Mouse (Mus musculus) right cerebral cortex, postnatal 25 days (tissue): Measurements from ENCODE around the gene Surf4.

Experiments used
- DNase-seq: peaks from one replicate; pipeline ENCODE4 v3.0.0; 2022

Surf4 gene

DNA sequence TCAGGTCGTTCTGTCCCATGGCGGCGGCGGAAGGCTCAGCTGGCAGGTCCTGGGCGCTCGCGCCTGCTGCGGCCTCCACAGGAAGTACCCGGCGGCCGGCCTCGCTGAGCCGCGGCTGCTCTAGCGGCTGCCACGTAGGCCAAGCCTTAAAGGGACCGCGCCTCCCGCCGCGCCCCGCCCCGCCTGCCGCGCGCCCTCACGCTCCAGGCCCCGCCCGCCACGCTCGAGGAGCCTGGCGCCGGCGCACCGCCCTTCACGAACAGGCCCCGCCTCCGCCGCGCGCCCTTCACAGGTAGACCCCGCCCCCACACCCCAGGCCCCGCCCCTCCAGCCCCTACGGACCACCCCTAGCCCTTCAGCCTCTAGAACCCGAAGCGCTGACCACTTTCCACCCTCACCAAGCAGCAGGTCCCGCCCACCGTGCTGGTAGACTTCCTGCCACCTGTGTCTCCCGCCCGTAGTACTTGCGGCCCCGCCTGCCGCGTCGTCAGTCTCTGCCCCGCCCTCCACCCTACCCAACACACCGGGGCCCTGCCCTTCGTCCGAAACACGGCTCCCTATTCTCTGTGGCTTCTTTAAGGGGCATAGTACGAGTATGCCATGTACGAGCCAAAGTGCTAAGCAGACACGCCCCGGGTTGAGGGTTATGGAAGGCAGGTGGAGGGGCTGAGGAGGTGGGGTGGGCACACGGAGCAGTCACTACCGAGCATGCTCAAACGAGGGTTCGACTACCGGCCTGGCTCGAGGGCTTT, at the start of gene Surf4, which contains the start of gene Stkld1:
Surf4 (minus strand) TSS at position 625 of the 752 bp plus-strand sequence.
Stkld1 (plus strand) TSS at position 744 of the 752 bp plus-strand sequence.
- peak; percentile 93 for DNase-seq

DNA sequence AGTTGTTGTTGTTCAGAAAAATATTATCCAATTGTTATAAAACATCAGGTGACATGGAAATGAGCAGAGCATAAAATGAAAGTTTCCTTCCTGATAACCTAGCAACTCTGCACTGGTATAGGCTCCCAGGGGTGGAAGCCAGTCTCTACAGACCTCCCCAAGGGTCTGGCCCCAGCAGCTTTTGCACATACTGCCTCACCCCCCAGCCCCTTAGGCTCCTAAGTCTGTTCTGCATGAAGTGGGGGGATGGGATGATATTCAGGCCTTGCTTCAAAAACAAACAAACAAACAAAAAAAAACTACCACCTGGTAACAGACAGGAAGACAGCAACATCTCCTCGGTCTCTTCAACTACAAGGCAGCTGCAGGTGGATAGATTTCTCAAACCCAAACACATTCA, 46.6 kb upstream of the Surf4 start:
- DNase-seq = no peak

DNA sequence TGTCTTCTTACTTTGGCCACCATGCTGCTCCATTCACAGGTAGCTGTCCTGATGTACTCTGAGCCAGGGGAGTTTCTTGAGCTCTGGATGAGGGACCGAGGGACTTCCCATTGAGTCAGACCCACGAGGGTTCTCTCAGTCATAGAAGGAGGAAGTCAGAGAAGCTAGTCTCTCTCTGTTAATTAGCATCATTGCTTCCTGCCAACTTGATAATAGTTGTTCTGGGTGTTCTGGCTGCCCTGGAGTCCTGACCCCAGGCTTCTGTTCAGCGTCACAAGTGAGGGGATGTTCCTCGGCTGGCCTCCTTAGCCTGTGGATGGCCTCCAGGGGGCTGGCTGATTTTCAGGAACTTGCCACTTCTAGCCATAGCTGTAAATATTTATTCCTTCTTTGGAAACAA, 40.2 kb upstream of the Surf4 start:
- DNase-seq = no peak

DNA sequence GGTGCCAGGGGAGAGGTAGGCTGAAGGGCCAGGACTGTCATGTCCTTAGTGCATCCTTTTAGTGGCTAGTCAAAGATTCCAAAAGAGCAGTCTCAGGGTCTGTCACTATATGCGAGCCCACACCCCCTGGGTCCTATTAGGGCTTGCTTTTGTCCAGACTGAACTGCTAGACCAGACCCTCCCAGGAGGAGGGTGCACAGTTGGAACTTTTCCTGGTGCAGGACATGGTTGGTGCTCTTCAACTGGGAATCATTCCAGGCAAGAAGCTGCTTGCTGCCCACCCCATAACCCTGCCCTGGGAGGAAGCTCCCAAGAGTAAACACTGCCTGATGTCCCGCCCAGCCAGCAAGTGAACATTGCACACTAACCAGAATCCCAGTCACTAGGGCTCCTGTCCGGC, 39.4 kb upstream of the Surf4 start, which contains the start of gene Adamts13:
Adamts13 (plus strand) TSS at position 301 of the 400 bp plus-strand sequence.
- DNase-seq = no peak

DNA sequence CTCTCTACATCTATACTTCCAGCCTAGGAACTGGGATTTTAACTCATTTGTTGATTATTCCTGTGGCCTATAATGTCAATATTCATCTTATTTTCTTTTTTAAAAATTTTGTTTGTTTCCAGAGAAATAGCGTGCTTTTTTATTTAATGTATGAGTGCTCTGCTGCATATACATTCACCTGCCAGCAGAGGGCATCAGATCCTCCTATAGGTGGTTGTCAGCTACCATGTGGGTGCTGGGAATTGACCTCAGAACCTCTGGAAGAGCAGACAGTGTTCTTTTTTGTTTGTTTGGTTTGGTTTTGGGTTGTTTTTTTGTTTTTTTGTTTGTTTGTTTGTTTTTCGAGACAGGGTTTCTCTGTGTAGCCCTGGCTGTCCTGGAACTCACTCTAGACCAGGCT, 33.5 kb upstream of the Surf4 start:
- DNase-seq = no peak

DNA sequence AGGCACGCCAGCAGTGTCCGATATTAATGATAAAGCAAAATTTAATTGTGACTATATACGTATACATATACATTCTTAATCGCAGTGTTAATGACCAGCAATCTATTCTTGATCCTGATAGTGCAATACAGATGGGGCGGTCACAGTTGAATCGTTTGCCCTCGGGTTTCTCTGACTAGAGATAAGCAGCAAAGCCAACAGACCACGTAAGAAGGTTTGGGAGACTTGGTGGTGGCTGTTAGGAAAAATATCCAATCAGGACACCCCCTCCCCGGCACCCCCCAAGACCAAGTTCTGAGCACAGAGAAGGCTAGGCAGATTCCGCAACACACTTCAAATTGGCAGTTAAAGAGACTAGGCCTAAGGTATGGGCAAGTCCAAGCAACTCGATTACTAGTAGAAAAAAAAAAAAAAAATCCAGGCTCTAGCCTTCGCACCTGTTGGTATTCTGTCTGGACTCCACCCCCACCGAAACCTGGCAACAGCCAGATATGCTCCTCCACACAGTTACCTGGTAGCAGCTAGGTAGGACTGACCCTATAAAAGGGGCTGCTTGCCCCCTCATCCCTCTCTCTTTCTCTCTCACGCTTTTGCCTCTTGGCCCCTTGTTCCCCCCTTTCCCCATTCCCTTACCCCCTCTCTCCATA, 31.1 kb upstream of the Surf4 start:
- DNase-seq = no peak

DNA sequence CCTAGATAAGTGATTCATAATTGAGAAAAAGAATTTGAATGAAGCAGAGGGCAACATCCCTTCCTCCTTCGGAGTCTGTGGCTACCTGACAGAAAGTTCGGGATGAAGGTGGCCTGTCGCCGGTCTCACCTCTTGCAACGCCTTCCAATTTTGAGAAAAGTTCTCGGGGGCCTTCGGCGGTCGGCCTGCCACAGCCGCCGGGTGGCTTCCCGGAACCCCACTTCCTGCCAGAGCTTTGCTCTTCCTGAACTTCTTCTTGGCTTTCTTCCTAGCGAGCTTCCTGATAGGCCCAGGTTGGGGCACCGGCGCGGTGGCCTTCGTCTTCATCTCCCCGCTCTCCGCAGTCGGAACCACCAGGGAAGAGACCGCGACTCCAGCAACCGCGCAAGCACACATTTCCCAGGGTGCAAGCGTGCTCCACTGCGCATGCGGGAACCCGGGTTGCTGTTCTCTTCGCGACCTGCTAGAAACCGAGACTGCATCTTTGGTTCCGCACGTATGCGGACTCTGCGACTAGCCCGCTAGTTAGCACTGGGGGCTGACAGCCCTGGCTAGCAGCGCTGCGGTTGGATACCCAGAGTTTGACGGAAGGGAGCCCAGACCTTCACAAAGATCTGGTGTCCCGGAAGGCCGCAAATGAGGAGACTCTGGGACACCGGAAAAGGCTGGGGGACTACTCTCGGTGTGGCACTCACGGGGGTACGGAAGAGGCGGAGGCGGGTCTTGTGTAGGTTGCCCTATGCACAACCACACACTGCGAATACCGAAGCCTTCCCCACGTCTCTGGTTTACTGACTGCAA, 30.4 kb upstream of the Surf4 start, which contains the start of gene Rexo4:
Rexo4 (minus strand) TSS at position 464 of the 801 bp plus-strand sequence.
- peak; percentile 93 for DNase-seq

DNA sequence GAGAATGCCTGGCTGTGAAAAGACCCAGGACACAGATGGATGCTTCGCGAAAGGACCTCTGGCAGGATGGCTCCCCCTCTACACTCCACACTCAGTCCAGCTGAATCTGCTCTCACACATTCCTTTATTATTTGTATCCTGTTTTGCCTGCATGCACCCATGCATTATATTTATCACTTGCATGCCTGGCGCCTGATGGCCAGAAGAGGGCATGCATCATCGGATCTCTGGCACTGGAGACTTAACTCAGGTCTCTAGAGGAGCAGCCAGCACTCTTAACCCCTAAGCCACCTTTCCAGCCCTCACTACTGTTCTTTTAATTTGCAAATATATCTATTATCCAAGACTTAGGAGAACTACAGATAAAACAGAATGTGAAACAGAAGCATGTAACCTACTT, 27.0 kb upstream of the Surf4 start:
- DNase-seq = no peak

DNA sequence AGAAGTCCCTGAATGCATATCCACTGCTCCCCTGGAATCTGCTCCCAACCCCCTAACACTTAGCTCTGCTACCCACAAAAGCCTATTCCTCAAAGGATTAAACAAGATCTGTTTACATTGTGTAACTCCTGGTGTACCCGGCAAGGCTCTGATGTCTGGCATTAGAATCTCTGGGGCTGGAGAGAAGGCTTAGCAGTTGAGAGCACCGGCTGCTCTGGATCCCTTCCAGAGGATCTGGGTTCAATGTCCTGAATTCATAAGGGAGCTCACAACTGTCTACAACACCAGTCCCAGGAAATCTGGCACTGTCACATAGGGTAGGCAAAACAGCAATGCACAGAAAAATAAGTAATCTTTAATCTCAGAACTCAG, 23.7 kb upstream of the Surf4 start:
- no peak for DNase-seq

DNA sequence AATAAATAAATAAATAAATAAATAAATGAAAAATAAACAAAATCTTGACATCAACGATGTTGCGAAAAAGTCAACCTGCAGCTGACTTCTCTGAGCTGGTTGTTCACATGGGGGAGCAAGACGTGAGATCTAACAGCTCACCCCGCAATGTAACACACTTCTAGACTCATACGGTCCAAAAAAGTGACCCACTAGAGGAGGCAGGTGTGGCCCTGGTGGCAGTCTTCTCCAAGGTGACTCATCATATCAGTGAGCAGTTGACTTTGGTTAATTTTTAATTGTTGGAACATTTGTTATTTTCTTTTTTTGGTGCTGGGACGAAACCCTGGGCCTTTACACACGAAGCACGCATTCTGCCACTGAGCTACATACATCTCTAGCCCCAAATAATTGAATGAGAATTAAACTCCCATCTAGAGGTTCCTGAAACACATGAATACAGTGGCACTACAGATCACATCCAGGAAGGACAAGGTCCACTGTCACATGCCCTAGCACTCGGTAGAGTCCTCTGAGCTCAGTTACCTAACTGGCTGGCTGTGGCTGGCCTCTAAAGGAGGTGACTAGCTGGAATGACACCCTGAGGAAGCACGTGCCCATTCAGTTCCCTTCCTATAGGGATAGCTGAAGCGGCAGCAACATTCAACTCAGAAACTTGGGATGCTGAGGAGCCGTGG, 23.2 kb upstream of the Surf4 start:
- DNase-seq = no peak

DNA sequence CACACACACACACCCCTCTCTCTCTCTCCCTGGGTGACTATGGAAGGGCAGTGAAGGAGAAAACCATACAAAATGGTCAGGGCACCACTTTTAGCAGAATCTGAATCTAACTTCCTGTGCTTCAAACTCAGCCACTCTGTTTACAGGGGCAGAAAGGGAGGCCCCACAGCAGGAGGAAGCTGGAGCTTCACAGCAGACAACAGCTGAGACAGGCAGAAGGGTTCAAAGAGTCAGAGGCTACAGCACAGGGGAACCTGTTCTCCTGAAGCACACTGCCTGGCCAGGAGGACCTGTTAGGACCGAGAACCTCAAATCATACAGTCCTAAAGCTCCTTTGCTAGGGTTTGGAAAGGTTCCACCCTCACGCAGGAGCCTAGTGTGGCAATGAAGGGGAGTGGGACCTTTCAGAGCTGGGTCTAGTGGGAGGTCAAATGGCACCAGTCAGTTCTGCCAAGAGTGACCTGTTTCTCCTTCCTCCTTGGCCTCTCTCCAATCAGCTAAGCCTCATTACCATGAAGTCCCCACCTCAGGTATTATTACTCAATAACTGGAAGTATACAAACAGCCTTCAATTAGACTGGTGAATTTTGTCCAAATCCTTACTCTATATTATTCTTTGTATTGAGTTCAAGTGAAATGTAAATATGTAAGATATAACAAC, 21.1 kb upstream of the Surf4 start:
- no peak for DNase-seq

DNA sequence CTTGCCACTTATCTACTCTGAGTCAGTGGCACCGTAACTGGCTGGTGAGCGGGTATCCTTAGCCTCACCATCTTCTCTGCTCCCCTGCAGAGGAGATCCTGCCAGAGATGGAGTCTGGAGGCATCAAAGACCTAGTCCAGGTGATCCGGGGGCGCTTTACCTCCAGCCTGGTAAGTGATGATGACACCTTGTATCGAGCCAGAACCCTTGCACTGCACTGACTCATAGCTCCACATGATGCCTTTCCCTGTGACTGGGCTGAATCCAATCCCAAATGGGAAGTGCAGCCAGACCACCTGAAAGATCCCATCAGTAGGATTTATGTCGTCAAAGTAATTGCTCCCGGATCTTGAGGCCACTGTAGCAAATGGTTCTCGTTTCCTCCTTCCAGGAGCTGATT, 19.1 kb upstream of the Surf4 start:
- DNase-seq = no peak

DNA sequence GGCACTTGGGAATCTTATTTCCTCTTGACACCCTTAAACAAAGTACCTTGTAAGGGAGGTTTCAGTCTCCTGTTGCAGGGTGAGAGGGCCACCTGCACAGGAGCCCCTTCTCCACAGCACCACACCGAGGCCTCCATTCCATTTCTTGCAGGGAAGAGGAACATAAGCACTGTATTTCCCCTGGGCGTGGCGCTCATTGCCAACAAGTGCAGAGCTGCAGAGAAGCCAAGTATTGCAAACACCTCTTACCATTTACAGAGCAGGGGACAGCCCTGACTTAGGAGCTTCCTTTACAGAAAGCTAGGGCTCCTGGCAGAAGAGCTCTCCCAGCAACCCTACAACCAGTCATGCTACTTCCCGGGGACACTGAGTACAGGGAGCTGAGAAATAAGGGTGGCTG, 18.5 kb upstream of the Surf4 start:
- no peak for DNase-seq

DNA sequence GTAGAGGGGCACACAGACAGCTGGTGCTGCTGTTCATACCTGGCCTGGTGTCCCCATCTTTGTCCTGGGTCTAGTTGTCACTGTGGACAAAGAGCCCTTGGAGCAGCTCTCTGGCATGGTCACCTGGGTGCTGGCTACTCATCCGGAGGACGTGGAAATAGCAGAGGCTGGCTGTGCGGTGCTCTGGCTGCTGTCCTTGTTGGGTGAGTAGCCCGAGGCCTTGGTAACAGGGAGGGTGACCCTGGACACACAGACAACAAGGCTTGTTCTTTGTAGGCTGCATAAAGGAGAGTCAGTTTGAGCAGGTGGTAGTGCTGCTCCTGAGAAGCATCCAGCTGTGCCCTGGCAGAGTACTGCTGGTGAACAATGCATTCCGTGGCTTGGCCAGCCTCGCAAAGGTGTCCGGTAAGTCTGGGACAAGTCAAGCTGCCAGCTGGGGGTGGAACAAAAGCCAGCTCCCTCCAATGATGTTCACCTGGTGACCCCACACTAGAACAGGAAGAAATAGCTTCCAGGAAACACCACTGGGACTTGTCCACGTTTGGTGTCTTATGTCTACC, 17.7 kb upstream of the Surf4 start:
- no peak for DNase-seq

DNA sequence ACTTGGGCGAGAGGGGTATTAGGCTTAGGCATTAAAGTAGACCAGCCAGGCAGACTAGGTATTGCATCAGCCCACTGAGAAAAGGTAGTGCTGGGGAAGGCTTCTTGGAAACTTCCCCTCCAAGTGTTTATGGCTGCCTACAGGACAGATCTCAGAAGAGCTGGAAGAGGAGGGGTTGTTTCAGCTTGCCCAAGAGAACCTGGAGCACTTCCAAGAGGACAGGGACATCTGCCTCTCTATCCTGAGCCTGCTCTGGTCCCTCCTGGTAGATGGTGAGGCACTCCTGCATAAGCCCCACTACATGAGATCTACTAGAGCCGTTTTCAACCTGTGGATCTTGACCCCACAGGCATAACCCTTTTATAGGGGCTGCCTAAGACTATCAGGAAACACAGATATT, 16.7 kb upstream of the Surf4 start:
- DNase-seq = no peak

DNA sequence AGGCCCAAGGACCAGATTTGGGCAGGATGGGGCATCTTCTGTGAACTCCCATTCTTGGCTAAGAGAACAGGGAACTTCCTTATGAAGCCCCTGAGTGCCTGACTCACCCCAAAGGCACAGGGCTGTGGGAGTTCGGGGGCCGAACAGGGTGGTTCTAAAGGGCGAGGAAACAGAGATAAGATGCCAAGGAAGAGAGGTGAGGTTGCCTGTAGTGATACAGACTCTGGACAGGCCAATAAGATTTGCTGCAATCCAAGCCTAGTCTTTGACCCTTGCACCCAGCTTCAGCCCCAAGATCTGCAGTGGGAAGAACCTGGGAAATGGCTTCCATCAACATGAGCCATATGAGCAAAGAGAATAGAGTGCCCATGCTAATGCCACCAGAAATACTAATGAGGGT, 9.5 kb upstream of the Surf4 start:
- DNase-seq = no peak

DNA sequence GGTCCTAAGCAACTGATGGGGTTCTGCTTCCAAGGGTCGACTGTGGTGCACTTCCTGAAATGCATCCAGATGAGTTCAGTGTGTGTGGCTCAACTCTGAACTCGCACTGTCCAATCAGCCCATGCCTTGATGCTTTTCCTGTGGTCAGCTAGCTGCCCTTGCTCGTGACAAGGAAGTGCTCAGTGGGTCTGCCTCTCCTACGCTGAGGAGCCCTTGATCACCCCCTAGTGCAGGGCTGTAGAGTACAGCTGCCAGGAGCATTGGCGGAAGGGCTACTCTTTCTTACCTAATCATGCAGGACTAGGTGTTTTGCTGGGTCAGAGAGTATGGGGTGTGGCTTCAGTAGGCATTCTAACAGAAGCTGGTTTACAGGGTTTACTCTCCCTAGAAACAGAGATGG, 7.8 kb upstream of the Surf4 start:
- no peak for DNase-seq

DNA sequence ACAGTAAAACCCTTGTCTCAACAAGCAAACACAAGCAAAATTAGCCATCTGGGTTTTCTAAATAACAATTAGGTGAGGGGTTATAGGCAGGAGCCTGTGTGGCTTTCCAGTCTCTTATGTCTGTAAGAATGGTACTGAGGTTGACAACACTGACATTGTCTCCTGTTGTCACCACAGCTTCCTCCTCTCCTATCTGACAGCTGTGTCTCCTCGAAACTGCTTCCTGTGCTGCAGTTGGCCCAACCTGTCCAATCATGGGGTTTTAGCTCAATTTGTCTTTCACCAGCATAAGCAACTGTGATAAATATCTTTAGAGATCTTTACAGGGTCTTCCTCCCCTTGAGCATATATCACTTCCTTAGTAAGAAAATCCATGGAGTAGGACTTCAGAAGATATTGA, 2.7 kb upstream of the Surf4 start:
- DNase-seq = no peak

DNA sequence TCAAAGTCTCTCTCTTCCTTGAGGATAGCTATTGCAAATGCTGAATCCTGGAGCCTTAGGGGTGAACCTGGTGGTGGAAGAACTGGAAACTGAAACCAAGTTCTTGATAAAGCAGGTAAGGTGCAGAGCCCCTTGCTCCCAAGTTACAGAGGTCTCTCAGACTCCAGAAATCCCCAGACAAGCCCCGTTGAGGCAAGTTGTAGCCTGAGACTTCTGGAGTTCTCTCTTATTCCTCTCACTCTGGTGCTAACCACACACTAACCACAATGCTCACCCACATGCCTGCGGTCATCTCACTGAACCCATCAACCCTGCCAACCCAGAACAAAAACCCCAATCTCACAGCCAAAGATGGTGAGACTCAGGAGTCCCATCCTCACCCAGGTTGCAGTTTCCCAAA, 1.6 kb upstream of the Surf4 start:
- no peak for DNase-seq

DNA sequence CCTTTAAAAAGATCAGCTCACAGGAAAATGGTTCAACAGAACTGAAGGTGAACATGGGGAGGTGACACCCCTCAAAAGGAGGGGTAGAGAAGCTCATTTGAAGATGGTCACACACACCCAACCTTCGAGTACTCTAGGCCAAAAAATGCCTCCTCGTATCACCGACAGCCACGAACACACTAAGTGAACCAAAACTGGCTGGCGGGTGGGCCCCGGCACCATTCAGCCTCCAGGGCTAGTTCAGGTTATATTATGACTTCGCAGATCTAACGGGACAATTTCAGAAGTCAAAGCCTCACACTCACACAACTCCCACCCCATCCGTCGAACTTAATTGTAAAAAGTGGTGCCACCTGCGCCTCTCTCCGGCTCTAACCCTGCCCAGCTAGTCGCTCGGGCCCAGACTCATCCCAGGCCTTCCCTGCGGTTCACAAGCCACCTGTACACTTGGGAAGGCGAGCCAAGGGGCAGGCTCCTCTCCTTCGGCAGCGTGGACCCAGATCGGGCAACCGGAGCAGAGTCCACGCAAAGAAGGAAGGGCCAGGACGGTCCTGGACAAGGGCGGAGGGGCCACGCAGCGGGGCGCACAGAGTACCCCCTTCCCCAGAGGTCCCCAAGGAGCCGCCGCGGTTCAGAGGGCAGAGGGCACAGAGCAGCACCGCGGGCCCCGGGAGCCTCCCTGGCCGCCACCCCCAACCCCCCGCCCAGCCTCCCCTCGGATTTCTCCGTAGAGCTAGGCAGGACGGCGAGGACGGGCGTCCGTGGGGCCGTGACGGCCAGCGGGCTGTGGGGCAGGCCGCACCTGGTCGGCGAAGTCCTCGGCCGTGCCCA, 1.0 kb downstream of the Surf4 start:
- no peak for DNase-seq

DNA sequence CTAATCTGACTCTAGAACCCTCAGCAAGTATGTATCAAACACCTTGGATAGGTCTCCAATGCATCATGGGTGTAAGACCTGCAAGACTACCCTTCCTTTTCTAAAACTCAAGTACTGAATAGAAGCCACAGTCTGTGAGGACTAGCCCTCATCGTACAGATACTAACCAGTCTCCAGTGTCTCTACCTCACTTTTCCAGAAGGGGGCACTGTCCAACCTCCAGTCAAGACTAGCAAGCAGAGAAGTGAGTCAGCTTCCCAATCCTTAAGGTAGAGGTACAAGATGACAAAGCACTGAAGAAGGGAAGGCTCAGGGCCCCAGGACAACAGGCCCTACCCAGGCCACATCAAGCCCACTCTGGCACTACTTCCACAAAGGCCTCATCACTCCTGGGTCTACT, 3.3 kb downstream of the Surf4 start:
- DNase-seq = peak; percentile 52
